Mouse (Mus musculus) spleen, embryonic (tissue): ENCODE data around the gene Gm5849.
"Not testable (repeated sequence)": the region's sequence is repeated elsewhere in the genome, so short reads cannot be mapped to it uniquely, and the experiment has no call there.

Source experiments
- CTCF ChIA-PET: fragments of 350-600 bp; sonication (Branson Sonifier 250); formaldehyde crosslinking; loops from one replicate; lab custom pipeline; 2022; lab: Charles Lee

Gene Gm5849

DNA sequence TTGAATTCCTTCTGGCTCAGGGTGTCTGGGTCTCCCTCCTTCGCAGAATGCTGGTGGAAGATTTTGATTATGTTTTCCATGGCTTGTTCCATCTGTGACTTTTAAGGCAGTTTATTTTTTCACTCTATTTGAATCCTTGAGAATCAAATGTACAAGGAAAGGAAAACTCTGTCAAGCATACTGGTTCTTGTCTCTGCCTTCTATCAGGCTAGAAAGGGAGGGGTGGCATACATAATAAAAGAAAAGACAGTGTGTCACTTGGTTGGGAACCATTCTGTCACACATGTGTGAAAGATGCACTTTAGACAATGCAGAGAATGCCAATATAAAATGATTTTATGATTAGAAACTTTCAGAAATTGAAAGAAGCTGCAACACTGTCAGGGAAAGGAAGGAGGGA is at the start of gene Gm5849:
Gene Gm5849 (minus strand): TSS at position 101 of the 400 bp plus-strand sequence.
- CTCF ChIA-PET: not testable (repeated sequence)

DNA sequence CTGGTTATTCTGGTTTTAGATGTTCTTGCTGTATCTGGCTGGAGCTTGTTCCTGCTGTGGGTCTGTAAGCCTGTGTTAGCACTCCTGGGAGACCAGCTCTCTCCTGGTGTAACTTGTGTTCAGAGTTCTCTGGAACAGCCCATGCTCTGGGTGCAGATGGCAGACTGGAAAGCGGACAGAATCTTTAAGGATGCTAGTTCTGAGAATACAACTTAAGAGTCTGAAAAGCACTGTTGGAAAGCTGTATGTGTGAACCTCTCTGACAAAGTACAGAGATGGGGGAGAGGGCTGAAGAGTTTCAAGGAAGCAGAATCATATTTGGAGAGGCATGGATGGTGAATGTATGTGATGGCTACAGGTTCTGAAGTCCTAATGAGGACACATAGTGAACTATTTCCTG is 28.0 kb downstream of the Gm5849 start:
- CTCF ChIA-PET: no interaction called here

DNA sequence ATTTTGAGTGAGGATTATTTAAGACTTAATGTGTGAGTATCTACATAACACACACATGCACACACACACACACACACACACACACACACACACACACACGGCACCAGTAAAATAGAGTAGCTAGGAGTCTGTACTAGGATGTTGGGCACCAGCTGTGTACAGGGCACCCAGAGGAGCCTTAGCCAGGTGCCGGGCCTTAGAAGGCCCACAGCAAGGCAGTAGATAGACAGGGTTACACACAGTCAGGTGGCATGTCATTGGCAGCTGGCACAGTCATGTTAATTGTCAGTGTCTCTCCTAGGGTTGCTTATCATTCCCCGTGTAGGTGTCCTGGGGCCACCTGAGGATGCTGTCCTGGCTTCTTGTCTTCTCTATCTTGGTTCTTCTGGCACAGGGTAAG is 51.1 kb downstream of the Gm5849 start, which contains the start of gene Pglyrp4:
Gene Pglyrp4 (plus strand): TSS at position 301 of the 400 bp plus-strand sequence.
- CTCF ChIA-PET: no interaction called here
